Mouse (Mus musculus) thymus, postnatal 14 days (tissue): ENCODE measurements at regions not wholly inside any gene's neighbourhood (a gene's known extent, or its start where the extent isn't known, plus 50 kb on each side); places are given as distances from the start of the nearest gene placed in this dataset.

Source experiments
- DNase-seq: peaks from one replicate; pipeline ENCODE4 v3.0.0; 2021

- peak; percentile 46 for DNase-seq
Observed at GRCm38 (mm10) chr8:126652151-126652550, 58.4 kb upstream of the Irf2bp2 start.

- no peak for DNase-seq
Observed at GRCm38 (mm10) chr8:126650945-126651344, 57.2 kb upstream of the Irf2bp2 start.

- no peak for DNase-seq
Observed at GRCm38 (mm10) chr8:126649305-126649704, 55.5 kb upstream of the Irf2bp2 start.

- no peak for DNase-seq
Observed at GRCm38 (mm10) chr8:126647350-126647749, 53.6 kb upstream of the Irf2bp2 start.

- no peak for DNase-seq
Observed at GRCm38 (mm10) chr8:126646604-126647311, 53.0 kb upstream of the Irf2bp2 start.

- DNase-seq = no peak
Observed at GRCm38 (mm10) chr8:126644179-126644578, 50.4 kb upstream of the Irf2bp2 start.
